Mouse (Mus musculus) right cerebral cortex, postnatal 4 days (tissue): ENCODE data around the gene Gm3002.
"Not testable (repeated sequence)": the region's sequence is repeated elsewhere in the genome, so short reads cannot be mapped to it uniquely, and the experiment has no call there.

Experiments used
- DNase-seq: peaks from one replicate; pipeline ENCODE4 v3.0.0-alpha.2; 2022

The Gm3002 gene

GRCm38 (mm10) chr14:3809774-3810173, at the start of gene Gm3002:
Gm3002 (plus strand) TSS chr14:3810074.
- DNase-seq: not testable (repeated sequence)

- not testable (repeated sequence) for DNase-seq
These were observed 36.1 kb downstream of the Gm3002 start, which contains the start of gene Gm3033 for GRCm38 (mm10) chr14:3845945-3846344. Gm3033 (plus strand) TSS chr14:3846245.

GRCm38 (mm10) chr14:3883872-3884271, 74.0 kb downstream of the Gm3002 start, which contains the start of gene Gm2916:
Gm2916 (plus strand) TSS chr14:3884172.
- DNase-seq: not testable (repeated sequence)

GRCm38 (mm10) chr14:3931456-3931855, 121.6 kb downstream of the Gm3002 start, which contains the start of gene Gm3029:
Gm3029 (plus strand) TSS chr14:3931756.
- DNase-seq: not testable (repeated sequence)

GRCm38 (mm10) chr14:3963247-3963646, 153.4 kb downstream of the Gm3002 start, which contains the start of gene Gm3095:
Gm3095 (plus strand) TSS chr14:3963547.
- not testable (repeated sequence) for DNase-seq

GRCm38 (mm10) chr14:3998094-3998493, 188.2 kb downstream of the Gm3002 start, which contains the start of gene Gm3099:
Gm3099 (plus strand) TSS chr14:3998394.
- not testable (repeated sequence) for DNase-seq
